Mouse (Mus musculus) cerebellum, postnatal 10 days (tissue): ENCODE results near the gene Cstb.

Experiments
- DNase-seq, 2 experiments: peaks; one replicate each; pipeline ENCODE4 v3.0.0; 2021; ENCODE audit warnings: mixed read lengths in 2 of 2

The Cstb gene

DNA sequence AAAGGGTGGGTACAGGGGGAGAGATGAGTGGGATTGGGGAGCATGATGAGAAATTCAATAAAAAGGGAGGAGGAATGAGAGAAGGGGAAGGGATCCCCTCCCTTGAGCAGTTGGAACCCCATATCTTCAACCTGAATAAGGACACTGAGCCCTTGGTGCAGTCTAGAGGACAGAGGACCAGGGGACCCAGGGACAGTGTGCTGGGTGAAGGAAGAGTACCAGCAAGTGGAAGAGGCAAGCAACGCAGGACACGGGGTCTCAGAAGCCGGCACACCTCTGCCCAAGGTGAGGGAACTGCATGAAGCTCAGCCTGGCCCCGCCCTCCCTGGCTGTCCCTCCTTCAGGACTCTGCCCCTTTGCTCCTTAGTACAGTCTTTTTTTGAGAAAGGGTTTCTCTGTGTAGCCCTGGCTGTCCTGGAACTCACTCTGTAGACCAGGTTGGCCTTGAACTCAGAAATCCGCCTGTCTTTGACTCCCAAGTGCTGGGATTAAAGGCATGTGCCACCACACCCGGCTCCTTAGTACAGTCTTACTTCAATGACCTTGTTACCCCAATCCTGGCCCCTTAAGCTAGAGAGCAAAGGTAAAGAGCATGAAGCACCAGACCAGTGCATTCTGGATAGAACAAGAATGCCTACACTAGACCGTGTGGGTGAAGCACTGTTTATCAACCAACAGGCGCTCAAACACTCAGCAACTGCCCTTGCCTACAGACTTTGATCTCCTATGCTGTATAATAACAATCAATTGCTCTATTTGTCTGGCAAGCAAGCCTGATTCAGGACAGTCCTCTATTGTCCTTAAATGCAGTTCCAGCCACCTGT is 37.7 kb downstream of the Cstb start:
- no peak for DNase-seq

DNA sequence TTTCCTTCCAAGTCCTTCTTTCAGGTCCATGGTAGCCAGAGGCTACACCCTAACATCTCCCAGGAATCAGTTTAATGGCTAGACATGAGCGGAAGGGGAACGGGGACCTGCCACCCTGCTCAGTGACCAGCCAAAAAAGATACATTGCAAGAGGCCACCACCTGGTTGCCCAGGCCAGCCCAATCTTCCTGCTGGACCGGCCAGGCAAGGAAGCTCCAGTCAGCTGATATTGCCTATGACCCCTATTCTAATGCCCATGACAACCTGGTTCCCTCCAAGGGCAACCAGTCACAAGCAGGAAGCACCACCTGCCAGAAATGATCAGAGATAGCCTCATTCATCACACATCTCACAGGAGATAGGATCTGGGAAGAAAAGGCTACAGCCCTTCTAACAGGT is 38.3 kb downstream of the Cstb start:
- DNase-seq: no peak

DNA sequence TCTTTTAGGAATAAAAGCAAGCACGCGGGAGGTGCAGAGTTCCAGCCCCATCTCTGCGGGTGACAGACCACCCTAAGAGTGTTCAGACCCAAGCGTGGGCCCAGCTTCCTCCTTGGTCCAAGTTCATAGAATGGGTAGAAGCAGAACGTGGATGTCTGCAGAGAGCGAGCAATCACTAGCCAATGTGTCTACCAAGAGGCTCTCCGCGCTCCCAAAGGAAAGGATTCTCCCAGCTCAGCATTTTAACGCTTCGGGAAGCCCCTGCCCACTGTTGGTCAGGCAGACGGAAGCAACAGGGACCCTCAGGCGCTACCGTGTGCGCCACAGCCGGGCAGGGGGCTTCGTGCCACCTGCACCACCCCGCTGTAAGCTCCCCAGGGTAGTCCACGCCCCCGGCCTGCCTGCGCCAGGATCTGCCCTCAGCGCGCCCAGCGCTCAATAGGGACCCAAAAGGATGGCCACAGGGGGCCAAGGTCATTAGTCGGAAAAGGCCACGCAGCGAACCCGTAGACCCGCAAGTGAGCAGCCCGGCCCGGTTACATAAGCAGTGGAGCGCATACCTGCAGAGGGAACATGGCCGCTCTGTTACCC is 38.8 kb downstream of the Cstb start:
- no peak for DNase-seq

DNA sequence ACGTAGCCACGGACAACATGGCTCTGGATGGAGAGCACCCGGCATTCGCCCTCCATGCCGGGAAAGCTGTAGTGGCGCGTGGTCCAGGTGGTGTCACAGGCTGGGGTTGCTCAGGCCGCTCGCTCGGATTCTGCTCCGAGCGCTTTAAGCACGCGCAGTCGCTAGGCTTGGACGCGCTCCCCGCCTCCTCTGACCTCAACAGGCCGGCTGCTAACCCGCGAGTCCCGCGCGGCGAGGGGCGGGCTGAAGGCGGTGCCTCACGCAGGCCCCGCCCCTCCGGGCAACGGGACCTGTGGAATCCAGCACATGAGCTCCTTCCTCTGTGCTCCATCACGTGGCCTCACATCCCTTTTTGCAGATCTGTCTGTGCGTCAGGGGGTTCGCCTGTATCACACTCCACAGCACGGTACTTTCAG is 39.3 kb downstream of the Cstb start, which contains the start of gene Pdxk:
TSS of gene Pdxk (minus strand) at position 184 of the 416 bp plus-strand sequence.
- peak; percentile 94 to 96 for DNase-seq

DNA sequence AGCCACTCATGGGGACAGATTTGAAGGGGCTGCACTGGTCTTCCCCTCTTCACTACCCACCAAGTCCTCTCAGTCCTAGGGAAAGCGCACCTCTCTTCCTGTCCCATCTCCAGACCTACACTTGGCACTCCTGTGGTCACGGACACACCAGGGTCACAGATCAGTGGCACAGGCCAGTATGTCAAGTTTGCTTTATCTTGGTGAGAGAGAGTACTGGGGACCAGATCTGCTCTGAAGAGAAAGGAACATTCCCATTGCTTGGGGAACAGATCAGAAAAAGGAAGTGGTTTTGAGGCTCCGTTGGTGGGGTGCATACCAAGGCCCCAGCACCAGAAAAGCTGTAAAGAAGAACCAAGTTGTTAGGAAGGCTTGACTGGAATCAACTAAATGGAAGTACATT is 40.0 kb downstream of the Cstb start:
- no peak for DNase-seq

DNA sequence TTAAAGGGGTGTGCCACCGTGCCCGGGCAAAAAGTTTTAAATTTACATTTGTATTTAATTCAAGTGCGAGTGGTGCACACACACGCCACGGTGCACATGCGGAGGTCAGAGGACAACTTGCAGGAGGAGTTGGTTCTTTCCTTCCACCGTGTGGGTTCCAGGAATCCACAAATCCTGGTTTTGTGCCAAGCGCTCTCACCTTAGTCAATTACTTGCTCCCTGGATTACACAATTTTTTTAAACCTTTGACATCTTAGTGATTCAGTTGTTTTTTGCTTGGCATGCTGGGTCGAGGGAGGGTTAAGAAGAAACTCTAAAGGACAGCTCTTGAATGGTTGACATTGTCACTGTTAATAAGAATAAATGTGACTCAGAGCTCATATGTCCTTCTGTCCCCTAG is 41.2 kb downstream of the Cstb start:
- DNase-seq: no peak

DNA sequence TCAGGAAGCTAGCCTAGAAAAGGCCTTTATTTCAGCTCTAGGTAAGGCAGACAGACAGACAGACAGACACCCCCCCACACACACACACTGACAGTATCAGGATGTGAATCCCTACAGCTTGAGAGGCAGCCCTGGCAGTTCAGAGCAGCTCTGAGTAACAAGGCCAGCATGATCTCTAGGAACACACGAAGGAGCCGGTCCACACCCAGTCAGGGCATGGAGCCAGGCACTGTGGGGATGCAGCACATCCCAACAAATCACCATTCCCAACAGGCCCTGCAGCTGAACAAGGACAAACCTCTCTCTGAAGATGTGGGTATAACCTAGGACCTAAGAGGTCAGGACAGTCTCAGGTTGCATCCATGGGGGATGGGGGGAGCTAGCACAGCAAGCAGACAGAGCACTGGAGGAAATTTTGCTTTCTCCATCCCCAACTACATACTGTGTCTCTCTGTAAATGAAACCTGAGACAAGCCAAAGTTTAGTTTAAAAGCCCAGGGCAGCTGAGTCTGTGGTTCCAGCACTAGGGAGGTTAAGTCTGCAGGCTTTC is 42.4 kb downstream of the Cstb start:
- DNase-seq: peak; percentile 38 to 50

DNA sequence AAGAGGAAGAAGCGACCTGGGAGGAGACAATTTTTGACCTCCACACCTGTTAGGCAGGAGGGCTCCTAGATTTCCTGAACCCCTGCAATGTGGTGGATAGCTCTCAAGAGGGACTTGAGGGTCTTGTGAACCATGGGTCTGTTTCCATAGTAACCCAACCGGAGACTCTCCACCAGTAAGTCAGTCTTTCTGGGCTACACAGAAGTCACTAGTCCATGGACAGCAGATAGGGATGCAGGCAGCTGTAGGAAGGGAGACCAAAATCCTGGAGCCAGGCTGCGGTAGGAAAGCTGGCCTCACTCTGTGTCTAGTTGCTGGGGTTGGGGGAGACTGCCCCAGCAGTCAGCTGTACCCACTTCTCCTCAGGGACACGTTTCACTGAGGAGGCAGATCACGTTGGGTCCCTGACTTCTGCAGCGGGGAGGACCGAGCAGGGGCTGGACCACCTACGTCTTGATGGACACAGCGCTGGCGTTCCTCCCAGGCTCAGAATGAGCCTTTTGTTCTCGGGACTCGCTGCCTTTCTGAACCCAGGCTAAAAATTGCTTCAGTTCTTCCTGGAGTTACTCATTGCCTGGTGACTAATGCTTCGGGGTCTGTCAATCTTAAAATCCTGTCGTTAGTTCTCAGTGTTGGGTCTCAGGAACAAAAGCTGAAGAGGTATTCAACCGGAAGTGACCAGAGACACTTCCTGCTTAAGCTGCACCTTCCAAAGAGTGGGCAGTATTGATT is 45.3 kb downstream of the Cstb start:
- DNase-seq: peak; percentile 51 to 58

DNA sequence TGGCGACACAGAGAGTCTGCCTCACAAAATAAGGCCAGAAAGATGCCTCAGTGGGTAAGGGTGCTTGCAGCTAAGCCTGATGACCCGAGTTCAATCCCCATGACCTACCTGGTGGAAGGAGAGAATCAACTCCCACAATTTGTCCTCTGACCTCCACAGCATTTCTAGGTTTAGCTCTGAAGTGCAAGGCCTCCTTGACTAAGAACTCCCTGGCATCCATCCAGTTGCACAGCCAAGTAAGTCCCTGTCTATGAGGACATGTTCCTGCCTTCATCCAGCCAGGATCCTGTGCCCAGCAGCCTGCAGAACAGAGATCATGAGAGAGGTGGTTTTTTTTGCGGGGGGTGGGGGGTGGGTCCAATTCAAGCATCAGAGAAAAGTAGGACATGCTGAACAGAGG is 46.6 kb downstream of the Cstb start:
- DNase-seq: no peak

DNA sequence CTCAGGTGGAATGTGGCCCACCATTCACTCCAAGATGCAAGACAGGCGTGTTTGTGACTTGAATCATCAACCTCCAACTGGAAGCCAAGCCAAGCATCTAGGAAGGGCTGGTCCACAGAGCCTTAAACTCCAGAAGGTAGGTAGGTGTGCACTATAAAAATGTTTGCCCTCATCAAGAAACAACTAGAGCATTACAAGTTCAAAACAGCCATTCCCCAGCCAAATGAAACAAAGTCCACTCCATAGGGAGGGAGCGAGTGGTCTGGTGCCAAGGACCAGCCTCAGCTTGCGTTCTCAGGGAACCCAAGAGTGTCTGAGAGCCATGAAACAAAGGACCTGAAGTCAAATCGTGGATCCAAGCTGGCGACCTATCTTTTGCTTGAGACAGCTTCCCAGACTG is 48.0 kb downstream of the Cstb start:
- no peak for DNase-seq

DNA sequence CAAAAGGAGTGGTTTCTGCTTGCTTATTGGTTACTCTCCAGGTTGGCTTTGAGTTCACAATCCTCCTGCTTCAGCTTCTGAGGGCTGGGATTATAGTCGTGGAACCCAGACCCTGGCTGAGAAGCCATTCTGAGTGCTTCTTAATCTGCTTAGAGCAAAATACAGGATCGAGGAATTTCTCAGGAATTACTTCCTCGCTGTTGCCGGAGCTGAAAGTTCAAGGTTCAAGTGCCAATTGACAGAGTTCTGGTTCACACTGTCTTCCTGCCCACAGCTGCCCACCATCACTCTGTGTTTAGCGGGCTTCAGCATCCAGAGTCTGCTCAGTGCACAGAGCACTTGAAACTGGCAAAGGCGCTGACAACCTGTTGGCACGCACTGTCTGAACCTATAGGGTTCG is 49.3 kb downstream of the Cstb start:
- DNase-seq: no peak

DNA sequence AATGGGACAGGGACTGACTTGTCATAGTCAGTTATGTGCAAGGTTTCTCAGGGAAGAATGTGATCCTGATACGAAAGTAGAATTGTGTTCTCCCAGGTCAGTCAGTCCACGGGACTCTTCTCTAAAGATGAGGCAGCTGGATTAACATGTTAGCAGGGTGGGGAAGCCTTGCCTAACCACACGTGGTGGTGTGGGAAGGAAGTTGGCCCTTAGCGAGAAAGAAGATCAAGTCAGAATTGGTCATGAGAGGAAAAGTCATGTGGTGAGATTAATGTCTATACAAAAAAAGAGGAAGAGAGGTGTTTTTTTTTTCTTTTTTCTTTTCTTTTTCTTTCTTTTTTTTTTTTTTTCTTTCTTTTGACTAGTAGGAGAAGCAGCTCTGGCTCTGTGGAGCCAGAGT is 51.4 kb downstream of the Cstb start:
- no peak for DNase-seq
